Mouse (Mus musculus) frontal cortex, adult 2 months (tissue): Measurements from ENCODE around the gene Dglucy. TPM values are rescaled to one million over a fixed set of nuclear protein-coding genes. Genes with fewer than 3 reads are reported as not detected.

Source experiments
- DNase-seq, 2 experiments: peaks; one replicate each; pipeline ENCODE4 v3.0.0; 2022; ENCODE audit warnings: low spot score in 1 of 2; ENCODE audit errors: extremely low spot score in 1 of 2
- polyA plus RNA-seq: library from polyadenylated mRNA; depleted of rRNA; stranded (reverse); fragments of >200 nt; gene quantifications from 2 replicates; pipeline ENCODE4 v1.2.3, GENCODE M21; 2012

Gene Dglucy
- polyA plus RNA-seq, 1 experiment = 9.4 TPM

- no peak for DNase-seq
These were observed 129.6 kb downstream of the Dglucy start for GRCm38 (mm10) chr12:100908298-100909034.

- DNase-seq = no peak
These were observed 130.9 kb downstream of the Dglucy start for GRCm38 (mm10) chr12:100909765-100910164.

GRCm38 (mm10) chr12:100910731-100911130 is 131.9 kb downstream of the Dglucy start:
- peak; percentile 53 to 75 for DNase-seq

- DNase-seq = no peak
These were observed 145.9 kb downstream of the Dglucy start for GRCm38 (mm10) chr12:100924646-100925339.

GRCm38 (mm10) chr12:100925644-100926619 is 147.1 kb downstream of the Dglucy start:
- DNase-seq = peak in 1 of 2 experiments; percentile 94

GRCm38 (mm10) chr12:100928286-100928685 is 149.4 kb downstream of the Dglucy start:
- no peak for DNase-seq

- DNase-seq = no peak
These were observed 152.8 kb downstream of the Dglucy start for GRCm38 (mm10) chr12:100931653-100932052.

GRCm38 (mm10) chr12:100934796-100935195 is 155.9 kb downstream of the Dglucy start:
- DNase-seq = no peak

- peak; percentile 50 to 91 for DNase-seq
These were observed 157.3 kb downstream of the Dglucy start for GRCm38 (mm10) chr12:100936116-100936515.

GRCm38 (mm10) chr12:100936737-100937136 is 157.9 kb downstream of the Dglucy start:
- DNase-seq = no peak

GRCm38 (mm10) chr12:100937441-100938360 is 158.8 kb downstream of the Dglucy start:
- no peak for DNase-seq

- DNase-seq = no peak
These were observed 162.5 kb downstream of the Dglucy start for GRCm38 (mm10) chr12:100941361-100941760.

GRCm38 (mm10) chr12:100943146-100943545 is 164.3 kb downstream of the Dglucy start:
- no peak for DNase-seq

- no peak for DNase-seq
These were observed 166.1 kb downstream of the Dglucy start for GRCm38 (mm10) chr12:100944921-100945336.

- DNase-seq = no peak
These were observed 166.6 kb downstream of the Dglucy start for GRCm38 (mm10) chr12:100945501-100945900.

GRCm38 (mm10) chr12:100945948-100946347 is 167.1 kb downstream of the Dglucy start:
- DNase-seq = no peak
